Mouse (Mus musculus): Measurements from ENCODE around the gene Pacrg. TPM values are rescaled to one million over a fixed set of nuclear protein-coding genes. Genes with fewer than 3 reads are reported as not detected.
A peak's percentile ranks its signal among the peaks of the same experiment; 100 is the strongest.

Pacrg gene
- polyA plus RNA-seq, 1 experiment from 2014 or later = 4.1 TPM

- peak overlapping the region; percentile 2; the same call in 1 of the 2 replicates for H3K4me2 ChIP-seq
- peak; percentile 87 for ATAC-seq
- no peaks in the 10 kb centered on the region for H3K9me3 ChIP-seq (replicated peaks)
- no peaks in the 10 kb centered on the region for H3K36me3 ChIP-seq (ENCODE audit: poor library complexity, severe bottlenecking)
- peaks cover 40% of the 10 kb centered on the region for H3K4me1 ChIP-seq
- no peak overlapping the region for H3K4me3 ChIP-seq
- 13% methylated on average over 4 of the region's 4 CpGs for WGBS
- H3K27ac ChIP-seq = peak overlapping the region; percentile 31; the same call in 1 of the 2 replicates
- H3K9ac ChIP-seq = no peak overlapping the region
- no peaks in the 10 kb centered on the region for H3K27me3 ChIP-seq
These were observed 107.6 kb downstream of the Pacrg start for GRCm38 (mm10) chr17:10732303-10733048.

DNA sequence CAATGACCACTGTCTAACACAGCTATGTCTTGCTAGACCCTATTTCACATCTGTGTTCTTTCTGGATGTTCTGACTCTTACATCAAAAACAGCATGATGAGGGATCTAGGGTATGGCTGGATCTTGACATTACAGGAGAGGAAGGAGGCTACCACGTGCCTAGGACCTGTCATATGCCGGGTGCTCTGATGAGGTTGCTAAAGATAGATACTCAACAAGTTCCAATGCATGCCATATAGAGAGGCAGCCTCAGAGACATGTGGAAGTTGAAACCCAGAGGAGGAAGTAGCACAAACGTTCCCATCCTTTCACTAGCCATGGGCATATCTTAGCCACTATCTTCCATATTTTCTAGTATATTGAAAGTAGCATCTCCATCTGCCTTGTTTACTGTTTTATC, 115.3 kb downstream of the Pacrg start:
- Histone ChIP-seq H3K4me1 (peaks cover 3% of the 10 kb centered on the region; the same call in 1 of the 2 replicates), H3K4me3 (no peak overlapping the region), H3K9ac (no peak overlapping the region), H3K27ac (no peak overlapping the region), H3K27me3 (no peaks in the 10 kb centered on the region), H3K9me3 (replicated peaks) (no peaks in the 10 kb centered on the region), H3K4me2 (no peak overlapping the region), H3K36me3 (ENCODE audit: poor library complexity, severe bottlenecking) (no peaks in the 10 kb centered on the region)
- WGBS = 87% methylated on average over 3 of the region's 3 CpGs
- no peak for ATAC-seq

- H3K9ac ChIP-seq = no peak overlapping the region
- H3K4me1 ChIP-seq = peaks cover 6% of the 10 kb centered on the region; the same call in 1 of the 2 replicates
- H3K27ac ChIP-seq = no peak overlapping the region
- H3K27me3 ChIP-seq = no peaks in the 10 kb centered on the region
- 83% methylated on average over 1 of the region's 1 CpGs for WGBS
- ATAC-seq = no peak
- H3K4me2 ChIP-seq = no peak overlapping the region
- no peak overlapping the region for H3K4me3 ChIP-seq
- H3K9me3 ChIP-seq (replicated peaks) = no peaks in the 10 kb centered on the region
- H3K36me3 ChIP-seq (ENCODE audit: poor library complexity, severe bottlenecking) = no peaks in the 10 kb centered on the region
These were observed 118.5 kb downstream of the Pacrg start for GRCm38 (mm10) chr17:10721562-10721961.

GRCm38 (mm10) chr17:10717148-10717547, 123.0 kb downstream of the Pacrg start:
- Histone ChIP-seq H3K4me1 (peaks cover 6% of the 10 kb centered on the region; the same call in 1 of the 2 replicates), H3K4me3 (no peak overlapping the region), H3K27ac (no peak overlapping the region), H3K9ac (no peak overlapping the region), H3K9me3 (replicated peaks) (no peaks in the 10 kb centered on the region), H3K36me3 (ENCODE audit: poor library complexity, severe bottlenecking) (no peaks in the 10 kb centered on the region), H3K27me3 (no peaks in the 10 kb centered on the region), H3K4me2 (no peak overlapping the region)
- no peak for ATAC-seq
- WGBS = 89% methylated on average over 1 of the region's 1 CpGs

- Histone ChIP-seq H3K27ac (no peak overlapping the region), H3K9me3 (replicated peaks) (no peaks in the 10 kb centered on the region), H3K4me3 (no peak overlapping the region), H3K36me3 (ENCODE audit: poor library complexity, severe bottlenecking) (no peaks in the 10 kb centered on the region), H3K4me2 (no peak overlapping the region), H3K9ac (no peak overlapping the region), H3K4me1 (0 out of 2 replicates have a peak, but pooled peaks cover 3% of the 10 kb centered on the region), H3K27me3 (no peaks in the 10 kb centered on the region)
- ATAC-seq = no peak
- WGBS = 74% methylated on average over 6 of the region's 6 CpGs
These were observed 137.3 kb downstream of the Pacrg start for GRCm38 (mm10) chr17:10702781-10703180.

DNA sequence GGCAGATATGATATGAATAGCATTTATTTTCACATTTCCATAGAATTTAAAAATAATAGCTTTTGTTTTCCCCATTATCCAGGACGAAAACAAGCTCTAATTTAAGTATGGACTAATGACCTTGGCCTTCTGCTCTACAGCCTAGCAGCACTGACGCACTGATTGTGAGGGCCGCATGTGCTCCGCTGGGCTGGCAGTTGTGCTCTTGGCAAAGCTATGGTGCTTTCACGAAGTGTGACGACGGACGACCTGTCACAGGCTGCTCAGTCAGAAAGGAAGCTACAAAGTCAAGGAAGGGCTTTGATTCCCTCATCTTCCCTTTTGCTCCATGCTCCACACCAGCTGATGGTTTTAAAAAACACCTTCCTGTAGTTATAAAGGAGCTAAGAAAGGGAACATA, 142.1 kb downstream of the Pacrg start:
- ATAC-seq = no peak
- Histone ChIP-seq H3K36me3 (ENCODE audit: poor library complexity, severe bottlenecking) (no peaks in the 10 kb centered on the region), H3K4me3 (no peak overlapping the region), H3K9ac (no peak overlapping the region), H3K27me3 (no peaks in the 10 kb centered on the region), H3K4me2 (no peak overlapping the region), H3K4me1 (0 out of 2 replicates have a peak, but pooled peaks cover 3% of the 10 kb centered on the region), H3K27ac (no peak overlapping the region), H3K9me3 (replicated peaks) (no peaks in the 10 kb centered on the region)
- 47% methylated on average over 8 of the region's 8 CpGs for WGBS

- Histone ChIP-seq H3K4me2 (no peak overlapping the region), H3K27ac (no peak overlapping the region), H3K4me1 (no peaks in the 10 kb centered on the region), H3K27me3 (no peaks in the 10 kb centered on the region), H3K9me3 (replicated peaks) (no peaks in the 10 kb centered on the region), H3K9ac (no peak overlapping the region), H3K4me3 (no peak overlapping the region), H3K36me3 (ENCODE audit: poor library complexity, severe bottlenecking) (no peaks in the 10 kb centered on the region)
- no peak for ATAC-seq
These were observed 144.7 kb downstream of the Pacrg start for GRCm38 (mm10) chr17:10695421-10695820.

GRCm38 (mm10) chr17:10677098-10677497, 163.0 kb downstream of the Pacrg start:
- Histone ChIP-seq H3K4me2 (no peak overlapping the region), H3K9ac (no peak overlapping the region), H3K27ac (no peak overlapping the region), H3K27me3 (no peaks in the 10 kb centered on the region), H3K36me3 (ENCODE audit: poor library complexity, severe bottlenecking) (no peaks in the 10 kb centered on the region), H3K4me3 (no peak overlapping the region), H3K4me1 (no peaks in the 10 kb centered on the region), H3K9me3 (replicated peaks) (no peaks in the 10 kb centered on the region)
- ATAC-seq = no peak
- 82% methylated on average over 4 of the region's 4 CpGs for WGBS

DNA sequence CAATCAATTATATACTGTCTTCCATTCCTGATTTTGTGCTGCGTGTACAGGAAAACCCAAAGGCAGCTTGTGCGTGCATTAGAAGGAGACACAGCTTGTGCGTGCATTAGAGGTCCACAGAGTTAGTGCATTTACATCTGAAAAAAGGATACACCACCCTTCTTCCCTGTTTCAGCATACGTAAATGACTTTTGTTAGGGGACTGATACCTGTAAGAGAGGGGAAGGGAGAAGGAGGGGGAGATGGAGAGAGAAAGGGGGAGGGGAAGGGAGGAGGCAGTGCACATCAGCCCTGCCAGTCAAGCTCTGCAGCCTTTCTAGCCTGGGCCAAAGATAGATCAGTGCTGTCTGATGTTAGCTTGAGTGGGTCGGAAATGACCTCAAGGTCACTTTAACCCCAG, 164.6 kb downstream of the Pacrg start:
- no peak overlapping the region for H3K4me3 ChIP-seq
- no peak for ATAC-seq
- H3K4me2 ChIP-seq = no peak overlapping the region
- H3K27ac ChIP-seq = no peak overlapping the region
- WGBS = 76% methylated on average over 5 of the region's 5 CpGs
- H3K9ac ChIP-seq = no peak overlapping the region
- no peaks in the 10 kb centered on the region for H3K4me1 ChIP-seq
- no peaks in the 10 kb centered on the region for H3K27me3 ChIP-seq
- H3K9me3 ChIP-seq (replicated peaks) = no peaks in the 10 kb centered on the region
- no peaks in the 10 kb centered on the region for H3K36me3 ChIP-seq (ENCODE audit: poor library complexity, severe bottlenecking)

- Histone ChIP-seq H3K4me2 (no peak overlapping the region), H3K9me3 (replicated peaks) (no peaks in the 10 kb centered on the region), H3K9ac (no peak overlapping the region), H3K27ac (no peak overlapping the region), H3K4me1 (no peaks in the 10 kb centered on the region), H3K36me3 (ENCODE audit: poor library complexity, severe bottlenecking) (no peaks in the 10 kb centered on the region), H3K4me3 (no peak overlapping the region), H3K27me3 (no peaks in the 10 kb centered on the region)
- 69% methylated on average over 3 of the region's 3 CpGs for WGBS
- ATAC-seq = no peak
These were observed 165.1 kb downstream of the Pacrg start for GRCm38 (mm10) chr17:10675048-10675447.

DNA sequence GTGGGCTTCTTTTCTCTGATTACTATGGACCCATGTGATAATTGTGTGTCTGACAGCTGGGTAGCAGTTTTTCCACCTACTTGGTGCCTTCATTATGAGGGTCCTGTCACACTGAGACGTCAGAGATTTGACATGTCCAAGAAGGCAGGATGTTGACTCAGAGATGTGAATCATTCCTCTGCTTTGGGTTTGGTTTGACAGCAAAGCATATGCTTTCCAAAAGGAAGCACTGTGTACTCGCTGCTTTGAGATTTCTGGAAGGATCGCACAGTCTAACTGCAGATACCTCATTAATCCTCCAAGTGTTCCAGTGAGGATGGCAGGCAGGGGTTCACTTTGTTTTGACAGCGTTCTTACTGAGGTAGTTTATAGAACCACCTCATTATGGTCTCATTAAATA, 178.8 kb downstream of the Pacrg start:
- WGBS = 85% methylated on average over 4 of the region's 4 CpGs
- H3K27me3 ChIP-seq = no peaks in the 10 kb centered on the region
- H3K36me3 ChIP-seq (ENCODE audit: poor library complexity, severe bottlenecking) = no peaks in the 10 kb centered on the region
- no peaks in the 10 kb centered on the region for H3K4me1 ChIP-seq
- H3K4me2 ChIP-seq = no peak overlapping the region
- H3K9me3 ChIP-seq (replicated peaks) = no peaks in the 10 kb centered on the region
- no peak for ATAC-seq
- no peak overlapping the region for H3K4me3 ChIP-seq
- H3K27ac ChIP-seq = no peak overlapping the region
- H3K9ac ChIP-seq = no peak overlapping the region

- WGBS = 97% methylated on average over 7 of the region's 7 CpGs
- H3K9me3 ChIP-seq (replicated peaks) = no peaks in the 10 kb centered on the region
These were observed 196.5 kb downstream of the Pacrg start for GRCm38 (mm10) chr17:10643604-10644003.

GRCm38 (mm10) chr17:10639816-10640215, 200.3 kb downstream of the Pacrg start:
- WGBS = 75% methylated on average over 1 of the region's 1 CpGs
- Histone ChIP-seq H3K4me1 (0 out of 2 replicates have a peak, but pooled peaks cover 4% of the 10 kb centered on the region), H3K4me2 (no peak overlapping the region), H3K27me3 (no peaks in the 10 kb centered on the region), H3K27ac (no peak overlapping the region), H3K9ac (no peak overlapping the region), H3K9me3 (replicated peaks) (no peaks in the 10 kb centered on the region), H3K36me3 (ENCODE audit: poor library complexity, severe bottlenecking) (no peaks in the 10 kb centered on the region), H3K4me3 (no peak overlapping the region)
- no peak for ATAC-seq

More at GRCm38 (mm10) chr17:10643604-10644003, 196.5 kb downstream of the Pacrg start:
- no peak overlapping the region for H3K9ac ChIP-seq
- H3K27ac ChIP-seq = no peak overlapping the region
- H3K4me3 ChIP-seq = no peak overlapping the region
- no peaks in the 10 kb centered on the region for H3K36me3 ChIP-seq (ENCODE audit: poor library complexity, severe bottlenecking)
- ATAC-seq = no peak
- no peaks in the 10 kb centered on the region for H3K27me3 ChIP-seq
- no peak overlapping the region for H3K4me2 ChIP-seq
- H3K4me1 ChIP-seq = no peaks in the 10 kb centered on the region

Data from forebrain, embryonic 13.5 days (tissue).